Mouse (Mus musculus) granulocyte monocyte progenitor cell, adult 5-6 weeks (primary cell): ENCODE measurements around the gene Gstm6. TPM values are rescaled to one million over a fixed set of nuclear protein-coding genes. Genes with fewer than 3 reads are reported as not detected.
"Not testable (repeated sequence)": the region's sequence is repeated elsewhere in the genome, so short reads cannot be mapped to it uniquely, and the experiment has no call there.

Experiments
- ATAC-seq: replicated peaks from 2 replicates; pipeline ENCODE4 v1.8.0; 2016; ENCODE audit warnings: mild to moderate bottlenecking, moderate TSS enrichment, inconsistent platforms; ENCODE audit not compliant: poor library complexity, severe bottlenecking
- total RNA-seq, 2 experiments: library from RNA; stranded (forward) in 1 of 2; stranded (reverse) in 1 of 2; fragments of 200-712, 200-1000 nt in 1 of 2; fragments of >200 nt in 1 of 2; fragmentation: Nextera tagmentation in 1 of 2; gene quantifications; 2 replicates each; pipeline ENCODE4 v1.2.3; 2014 to 2017

The Gstm6 gene
- total RNA-seq (2014; fragmentation: Nextera tagmentation) (not detected in 2 replicates), total RNA-seq (2017) (not detected in 2 replicates)

DNA sequence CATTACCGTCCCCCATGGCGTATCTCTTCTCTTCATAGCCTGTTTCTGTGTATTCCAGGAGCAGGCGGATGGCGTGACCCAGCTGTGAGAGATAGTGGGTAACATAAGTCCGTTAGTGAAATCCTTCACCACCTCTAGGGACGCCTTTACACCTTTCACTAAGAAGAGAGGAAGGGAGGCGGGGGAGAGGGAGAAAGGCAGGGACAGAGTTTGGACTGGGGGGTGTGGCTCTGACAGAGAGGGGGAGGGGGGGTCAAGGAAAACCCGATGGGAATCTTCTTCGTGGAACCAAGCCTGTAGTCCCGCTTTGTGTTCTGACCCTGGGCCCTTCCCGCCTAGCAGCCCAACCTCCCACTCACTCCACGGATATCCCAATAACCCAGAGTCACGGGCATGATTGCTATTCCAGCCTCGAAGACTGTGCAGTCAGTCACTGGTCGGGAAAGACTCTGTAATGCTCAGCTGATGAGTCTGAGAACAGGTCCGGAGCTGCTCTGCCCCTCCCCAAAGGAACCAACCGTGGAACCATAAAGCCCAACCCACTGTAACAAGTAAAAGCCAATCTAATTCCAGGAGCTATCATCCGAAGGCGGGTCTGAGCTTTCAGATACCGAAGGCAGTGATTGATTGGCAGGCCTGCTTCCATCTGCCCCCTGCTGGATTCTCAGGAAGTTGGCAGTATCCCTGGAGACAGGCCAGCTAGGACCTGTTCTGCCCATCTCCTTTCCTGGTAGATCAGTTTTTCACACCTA lies at the start of gene Gstm6:
TSS of gene Gstm6 (minus strand) at position 511 of the 752 bp plus-strand sequence.
- ATAC-seq: no peak

DNA sequence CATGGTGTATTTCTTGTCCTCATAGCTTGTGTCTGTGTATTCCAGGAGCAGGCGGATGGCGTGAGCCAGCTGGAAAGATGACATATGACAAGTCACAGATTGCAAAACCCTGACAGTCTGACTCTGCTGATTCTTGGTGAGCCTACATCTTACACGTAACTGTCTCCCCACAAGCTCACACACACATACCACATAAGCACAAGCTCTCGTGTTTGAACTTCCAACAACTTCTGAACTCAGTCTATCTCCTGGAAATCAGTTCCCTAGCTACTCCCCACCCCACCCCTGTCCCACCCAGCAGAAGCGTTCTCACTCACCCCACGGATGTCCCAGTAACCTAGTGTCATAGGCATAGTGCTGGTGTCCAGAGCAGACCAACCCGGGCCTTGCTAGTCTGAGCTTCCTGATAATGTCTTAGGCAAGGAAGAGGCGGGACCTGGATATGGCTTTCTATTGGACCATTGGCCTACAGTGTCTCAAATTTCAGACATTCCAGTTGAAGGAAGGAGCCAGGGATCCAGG lies 42.6 kb upstream of the Gstm6 start, which contains the start of gene Gstm2:
TSS of gene Gstm2 (minus strand) at position 413 of the 522 bp plus-strand sequence.
- ATAC-seq: no peak

DNA sequence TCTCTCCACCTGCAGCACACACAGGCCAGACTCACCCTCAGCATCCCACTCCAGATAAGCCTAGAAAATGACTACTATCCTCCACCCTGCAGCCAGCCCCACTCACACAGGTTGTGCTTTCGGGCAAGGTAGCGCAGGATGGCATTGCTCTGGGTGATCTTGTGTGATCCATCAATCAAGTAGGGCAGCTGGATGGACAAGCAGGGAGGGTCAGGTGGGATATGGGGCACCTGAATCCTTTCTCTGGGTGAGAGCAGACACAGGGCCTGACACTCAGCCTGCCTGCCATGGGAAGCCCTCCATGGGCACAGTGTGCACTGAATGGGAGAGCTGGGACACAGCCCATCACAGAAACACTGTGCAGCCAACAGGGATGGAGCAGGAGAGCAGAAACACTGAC lies 41.6 kb upstream of the Gstm6 start:
- ATAC-seq: not testable (repeated sequence)

DNA sequence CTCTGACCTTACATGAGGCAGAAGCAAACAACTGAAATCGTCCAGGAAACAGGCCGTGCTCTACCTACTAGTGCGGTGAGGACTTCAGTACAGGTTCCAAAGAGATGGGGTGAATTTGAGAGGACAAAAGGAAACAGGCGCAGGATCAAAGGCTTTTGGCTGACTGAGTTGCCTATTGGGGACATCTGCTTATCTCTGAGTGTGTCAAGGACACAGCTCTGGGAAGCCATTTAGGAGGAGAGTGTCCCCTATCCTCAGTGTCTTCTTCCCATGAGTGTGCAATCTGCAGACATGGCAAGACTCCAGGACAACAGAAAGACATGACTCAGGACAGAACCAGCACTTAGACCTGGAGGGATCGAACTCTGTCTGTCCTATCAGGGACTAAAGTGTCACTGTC lies 40.9 kb upstream of the Gstm6 start:
- no peak for ATAC-seq

DNA sequence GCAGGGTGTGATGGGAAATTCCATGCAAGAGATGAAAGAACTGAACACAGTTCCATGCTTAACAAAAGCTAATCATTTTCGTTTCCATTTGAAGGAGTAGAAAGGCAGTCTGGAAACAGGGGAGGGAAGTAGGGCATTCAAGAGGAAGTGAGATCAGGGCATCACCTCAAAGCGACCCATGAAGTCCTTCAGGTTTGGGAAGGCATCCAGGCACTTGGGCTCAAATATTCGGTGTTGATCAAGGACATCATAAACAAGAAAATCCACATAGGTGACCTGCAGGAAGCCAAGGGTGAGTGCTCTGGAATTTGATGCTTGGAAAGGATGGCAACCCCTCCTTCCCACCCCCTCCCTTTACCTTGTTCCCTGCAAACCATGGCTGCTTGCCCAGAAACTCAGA lies 40.2 kb upstream of the Gstm6 start:
- ATAC-seq: peak; percentile 56

DNA sequence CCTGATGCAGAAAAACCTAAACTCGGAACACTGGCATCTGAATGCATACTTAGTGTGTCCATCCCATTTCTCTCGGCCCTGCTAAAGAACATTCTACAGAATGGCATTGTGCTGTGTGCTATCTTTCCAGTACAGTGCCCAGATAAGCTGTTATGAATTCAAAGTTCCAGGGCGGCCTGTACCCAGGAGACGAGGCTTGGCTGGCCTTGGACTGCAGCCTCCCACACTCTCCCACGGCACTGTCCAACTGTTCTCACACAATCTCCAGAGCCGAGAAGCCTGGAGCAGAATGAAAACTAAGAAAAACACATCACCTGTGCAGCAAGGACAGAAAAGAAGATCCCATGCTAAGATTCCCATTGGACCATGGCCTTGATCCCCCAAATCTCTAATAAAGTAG lies 39.2 kb upstream of the Gstm6 start:
- no peak for ATAC-seq

DNA sequence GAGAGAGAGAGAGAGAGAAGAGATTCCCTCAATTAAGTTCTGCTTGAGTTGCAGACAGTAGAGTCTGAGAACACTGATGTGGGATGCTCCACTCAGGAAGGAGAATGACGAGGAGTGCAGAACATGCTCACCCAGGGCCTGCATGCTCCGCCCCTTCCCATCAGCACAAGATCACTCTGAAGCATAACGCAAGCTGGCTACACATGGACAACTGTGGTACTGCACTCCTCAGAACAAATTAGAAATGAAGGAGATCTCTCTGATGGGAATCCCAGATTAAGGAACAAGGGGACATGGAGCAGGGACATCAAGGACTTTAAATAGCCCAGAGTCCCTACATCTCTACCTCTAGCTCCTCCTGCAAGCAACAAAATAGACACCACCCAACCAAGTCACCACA lies 37.7 kb upstream of the Gstm6 start:
- ATAC-seq: no peak

DNA sequence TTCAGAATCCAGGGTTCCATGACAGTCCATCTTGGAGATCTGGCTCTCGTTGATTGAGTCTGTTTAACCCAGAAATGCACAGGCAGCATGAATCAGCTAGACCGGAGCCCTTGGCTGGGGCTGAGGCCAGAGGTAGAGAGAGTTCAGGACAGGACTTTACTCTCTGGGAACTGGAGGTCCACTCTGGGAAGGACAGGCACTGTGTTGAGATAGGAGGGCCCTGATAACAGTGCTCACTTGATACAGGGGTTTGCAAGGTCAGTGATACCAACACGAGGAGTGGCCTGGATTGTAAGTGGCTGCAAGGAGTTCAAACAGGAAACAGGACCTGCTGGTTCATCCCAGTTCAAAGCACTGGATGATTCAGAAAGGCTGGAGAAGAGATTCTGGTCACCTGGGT lies 34.1 kb upstream of the Gstm6 start:
- ATAC-seq: no peak

DNA sequence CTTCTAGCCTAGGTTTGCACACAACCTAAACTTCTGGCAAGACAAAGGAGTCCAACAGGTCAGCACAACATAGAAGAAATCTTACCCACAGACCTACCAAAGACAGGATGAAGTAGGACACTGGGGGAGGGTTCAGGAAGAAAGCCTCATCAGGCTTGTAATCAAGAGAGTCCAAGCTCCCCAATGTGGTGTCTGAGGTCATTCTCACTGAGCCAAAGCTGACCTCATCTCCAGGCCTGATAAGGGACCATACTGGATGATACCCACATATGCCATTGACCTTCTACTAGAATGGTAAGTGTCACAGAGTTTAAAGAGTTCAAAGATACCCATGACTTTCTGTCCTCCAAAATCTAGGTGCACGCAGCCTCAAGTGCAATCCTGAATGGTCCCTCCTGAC lies 30.7 kb upstream of the Gstm6 start:
- ATAC-seq: no peak

DNA sequence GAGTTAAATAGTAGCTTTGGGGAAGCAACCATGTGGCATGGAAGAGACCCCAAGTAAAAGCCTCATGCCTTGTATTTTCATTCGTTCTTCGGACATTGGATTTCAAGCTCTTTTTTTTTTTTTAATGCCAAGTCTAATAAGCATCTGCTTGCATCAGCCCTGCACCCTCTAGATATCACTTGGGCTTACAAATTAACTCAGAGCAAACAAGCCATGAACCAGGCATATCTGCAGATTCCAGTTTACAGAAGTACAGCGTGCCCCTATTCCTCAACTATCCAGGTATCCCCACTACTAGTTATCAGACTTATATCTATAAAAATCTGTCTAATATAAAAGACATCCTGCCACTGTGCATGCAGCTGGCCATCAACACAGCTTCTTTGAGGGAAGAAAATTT lies 28.5 kb upstream of the Gstm6 start:
- no peak for ATAC-seq

DNA sequence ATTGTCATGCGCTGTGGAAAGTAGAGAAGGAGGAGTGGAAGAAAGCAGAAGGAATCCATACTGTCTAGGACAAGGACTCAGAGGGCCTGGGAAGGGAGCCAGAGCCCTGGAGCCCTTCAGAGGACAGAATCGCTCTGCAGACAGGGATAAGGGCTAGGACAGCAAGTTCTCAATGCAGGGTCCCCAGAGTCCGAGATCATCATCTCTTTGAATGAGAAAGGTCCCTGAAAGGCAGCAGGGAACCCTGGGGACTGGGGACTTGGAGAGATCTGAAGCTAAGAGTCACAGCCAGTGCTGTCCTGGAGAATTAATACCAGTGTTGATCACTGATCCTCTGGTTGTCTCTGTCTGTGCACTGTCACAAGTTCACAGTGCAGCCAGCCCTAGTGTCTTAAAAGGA lies 27.6 kb upstream of the Gstm6 start:
- not testable (repeated sequence) for ATAC-seq

DNA sequence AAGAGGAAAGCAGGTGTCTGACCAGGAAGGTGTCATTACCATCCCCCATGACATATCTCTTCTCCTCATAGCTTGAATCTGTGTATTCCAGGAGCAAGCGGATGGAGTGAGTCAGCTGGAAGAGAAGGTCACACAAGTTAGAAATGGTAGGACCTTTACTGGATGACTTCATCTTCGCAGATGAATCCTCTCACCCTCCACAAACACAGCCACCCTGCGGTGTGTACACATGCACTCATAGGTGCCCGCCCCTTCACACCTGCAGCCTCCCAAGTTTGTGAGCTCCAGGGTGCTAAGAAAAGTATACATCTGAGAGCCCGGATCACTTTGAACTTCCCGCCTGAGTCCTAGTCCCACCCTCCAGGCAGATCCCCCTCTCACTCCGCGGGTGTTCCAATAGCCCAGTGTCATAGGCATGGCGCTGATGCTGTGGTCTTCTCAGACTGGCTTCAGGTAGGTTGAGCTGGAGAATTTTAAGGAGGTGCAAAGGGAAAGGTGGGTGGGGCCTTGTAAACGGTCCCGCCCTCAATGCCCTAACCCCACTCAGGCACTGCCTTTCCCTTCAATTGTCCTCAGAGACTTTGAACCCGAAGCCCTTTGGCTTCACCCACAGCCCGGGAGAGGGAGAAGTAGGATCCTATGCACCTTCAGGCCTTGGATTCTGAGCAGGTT lies 25.3 kb upstream of the Gstm6 start, which contains the start of gene Gstm3:
TSS of gene Gstm3 (minus strand) at position 560 of the 672 bp plus-strand sequence.
- ATAC-seq: no peak

DNA sequence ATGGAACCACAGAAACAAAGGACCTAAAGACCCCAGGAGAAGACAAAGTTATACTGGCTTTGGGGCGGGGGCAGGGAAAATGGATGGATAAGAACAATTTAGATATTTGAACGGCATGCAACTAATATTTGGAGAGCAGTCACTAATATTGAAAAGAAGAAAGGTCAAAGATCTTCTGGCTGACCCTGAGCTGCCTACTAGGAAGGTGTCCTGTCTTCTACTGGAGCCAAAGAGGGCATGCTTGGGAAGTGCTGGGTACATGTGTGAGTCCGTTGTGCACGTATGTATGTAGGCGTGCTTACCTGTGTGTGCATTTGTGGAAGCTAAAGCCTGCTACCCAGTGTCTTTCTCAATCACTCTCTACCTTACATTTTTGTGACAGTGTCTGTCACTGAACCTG lies 23.1 kb upstream of the Gstm6 start:
- no peak for ATAC-seq

DNA sequence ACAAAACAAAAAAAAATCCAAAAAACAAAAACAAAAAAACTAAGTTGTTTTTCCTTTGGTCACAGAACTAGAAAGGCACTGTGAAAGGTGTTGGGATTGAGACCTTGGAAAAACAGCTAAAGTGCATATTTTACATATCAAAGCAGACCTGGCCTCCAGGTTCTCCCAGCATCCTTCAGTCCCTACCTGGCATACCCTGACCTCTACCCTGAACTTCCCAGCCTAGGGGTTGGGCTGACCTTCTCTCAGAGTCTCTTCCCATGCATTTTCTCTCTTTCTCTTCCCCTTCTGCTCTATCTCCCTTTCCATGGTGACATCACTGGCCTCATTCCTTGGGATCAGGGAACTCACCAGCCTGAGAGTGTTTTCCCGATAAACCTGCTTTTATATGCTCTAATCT lies 22.0 kb upstream of the Gstm6 start:
- no peak for ATAC-seq

DNA sequence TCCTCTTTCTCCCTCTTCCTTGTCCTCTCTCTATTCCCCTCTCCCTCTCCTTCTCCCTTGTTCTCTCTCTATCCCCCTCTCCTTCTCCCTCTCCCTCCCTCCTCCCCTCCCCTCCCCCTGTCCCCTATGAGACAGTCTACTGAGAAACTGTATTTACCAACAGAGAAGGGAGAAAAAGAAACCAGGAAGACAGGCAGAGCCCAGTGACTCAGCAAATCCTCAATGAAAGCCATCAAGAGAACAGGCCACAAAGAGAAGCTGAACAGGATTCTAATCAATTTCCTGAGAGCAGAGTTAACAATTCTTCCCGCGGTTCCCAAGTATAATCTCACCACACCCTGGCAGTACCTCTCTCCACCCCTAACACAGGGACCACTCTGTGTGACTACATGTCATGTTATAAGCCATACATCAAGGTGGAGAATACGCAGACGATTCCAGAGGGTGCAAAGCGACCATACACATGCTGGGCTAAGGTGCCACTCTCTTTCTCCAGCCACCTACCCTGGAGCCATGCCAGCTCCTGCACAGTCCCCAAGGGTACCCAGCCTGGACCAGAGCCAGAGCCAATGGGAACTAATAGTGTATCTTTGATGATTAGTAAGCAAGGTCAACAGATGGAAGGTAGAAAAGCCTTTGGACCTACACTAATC lies 21.2 kb upstream of the Gstm6 start:
- ATAC-seq: peak; percentile 67

DNA sequence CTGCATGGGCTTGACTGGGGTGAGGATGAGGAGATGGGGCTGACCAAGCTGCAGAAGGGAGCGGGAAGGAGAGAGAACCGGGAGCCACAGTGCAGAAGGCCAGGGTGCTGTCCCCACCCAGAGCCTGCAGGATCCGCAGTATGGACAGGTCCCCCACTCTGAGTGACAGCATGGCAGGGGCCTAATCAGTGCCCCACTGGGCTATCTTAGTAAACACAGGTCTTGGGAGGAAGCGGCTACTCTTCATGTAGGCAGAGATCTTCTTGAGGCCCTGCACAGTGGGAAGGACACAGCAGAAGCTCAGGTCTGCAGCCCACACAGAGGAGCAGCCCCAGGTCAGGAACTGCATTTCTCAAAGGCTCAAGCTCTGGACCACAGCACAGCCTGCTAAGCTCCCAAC lies 20.5 kb upstream of the Gstm6 start:
- ATAC-seq: peak; percentile 36

DNA sequence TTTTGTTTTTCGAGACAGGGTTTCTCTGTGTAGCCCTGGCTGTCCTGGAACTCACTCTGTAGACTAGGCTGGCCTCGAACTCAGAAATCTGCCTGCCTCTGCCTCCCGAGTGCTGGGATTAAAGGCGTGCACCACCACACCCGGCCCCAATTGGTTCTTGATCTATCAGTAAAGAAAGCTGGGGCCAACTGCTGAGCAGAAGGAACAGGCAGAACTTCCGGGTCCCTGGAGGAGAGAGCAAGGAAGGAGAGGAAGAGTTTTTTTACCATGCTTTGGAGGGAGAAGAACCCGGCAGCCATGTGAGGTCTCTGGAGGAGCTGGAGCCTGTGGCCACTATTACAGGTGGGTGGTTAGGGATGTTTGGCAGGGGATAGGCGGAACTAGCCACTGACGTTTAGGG lies 11.7 kb upstream of the Gstm6 start:
- not testable (repeated sequence) for ATAC-seq

DNA sequence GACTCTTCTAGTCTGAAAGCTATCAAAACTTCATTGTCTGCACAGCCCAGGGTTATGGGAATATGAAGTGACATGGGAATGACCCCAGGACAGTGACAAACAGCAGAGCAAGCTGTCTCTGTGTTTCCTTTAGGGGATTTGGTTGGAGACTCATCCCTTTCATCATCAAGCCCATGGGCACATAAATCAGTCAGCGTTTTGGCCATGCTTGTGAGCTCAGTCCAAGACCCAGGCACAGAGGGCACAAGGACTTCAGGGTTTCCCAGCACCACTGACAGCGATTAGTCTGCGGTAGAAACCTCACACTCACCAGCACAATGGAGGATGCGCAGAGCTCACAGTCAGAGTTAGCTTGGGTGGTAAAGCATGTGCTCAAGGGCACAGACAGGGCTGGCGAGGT lies 10.4 kb upstream of the Gstm6 start:
- ATAC-seq: no peak

DNA sequence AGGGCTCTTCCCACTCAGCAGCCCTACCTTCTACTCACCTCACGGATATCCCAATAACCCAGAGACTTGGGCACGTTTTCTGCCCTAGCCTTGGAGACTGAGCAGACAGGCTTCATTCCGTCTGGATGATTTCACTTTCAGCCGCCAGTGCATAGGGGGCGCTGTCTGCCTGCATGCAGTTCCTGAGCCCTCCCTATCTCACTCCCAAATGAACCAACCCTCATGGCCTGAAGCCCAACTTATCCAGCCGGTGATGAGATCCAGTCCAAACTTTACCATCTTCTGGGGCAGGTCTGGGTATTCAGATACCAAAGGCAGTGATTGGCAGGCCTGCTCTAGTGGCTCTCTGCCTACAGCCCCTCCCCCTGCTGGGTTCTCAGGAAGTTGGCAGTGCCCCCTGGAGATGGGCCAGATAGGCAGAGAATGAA lies 9.8 kb upstream of the Gstm6 start:
- peak; percentile 93 for ATAC-seq

DNA sequence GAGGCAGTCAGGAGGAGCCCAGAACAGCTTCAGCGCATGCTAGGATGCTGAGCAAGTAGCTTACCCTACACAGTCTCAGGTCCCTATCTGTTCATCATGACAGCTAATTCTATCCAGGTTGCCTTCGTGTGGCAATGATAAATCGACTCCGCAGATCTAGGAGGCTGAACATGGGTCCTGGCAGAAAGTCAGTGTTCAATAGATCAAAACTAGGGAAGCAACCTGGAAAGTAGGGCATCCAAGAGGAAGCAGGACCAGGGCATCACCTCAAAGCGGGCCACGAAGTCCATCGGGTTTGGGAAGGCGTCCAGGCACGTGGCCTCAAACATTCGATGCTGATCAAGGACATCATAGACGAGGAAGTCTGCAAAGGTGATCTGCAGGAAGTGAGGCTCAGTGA lies 7.0 kb upstream of the Gstm6 start:
- ATAC-seq: no peak

DNA sequence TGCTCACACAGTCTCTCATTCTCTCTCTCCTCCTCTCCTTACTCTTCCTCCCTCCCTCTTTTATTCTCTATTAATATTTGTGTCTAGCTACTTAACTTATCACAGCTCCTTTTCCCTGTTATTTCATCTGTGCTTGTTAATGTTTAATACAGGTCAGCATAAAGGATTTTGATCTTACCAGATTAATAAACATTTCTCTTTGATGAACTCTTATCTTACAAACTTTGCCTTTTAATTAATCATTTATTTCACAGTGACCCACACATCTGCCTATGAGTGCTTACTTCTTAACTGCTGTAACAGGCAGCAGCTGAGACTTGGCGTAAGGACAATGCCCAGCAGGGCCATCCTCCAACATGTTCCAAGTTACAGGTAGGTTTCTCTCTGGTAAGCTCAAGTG lies 5.9 kb upstream of the Gstm6 start:
- not testable (repeated sequence) for ATAC-seq
